Mouse (Mus musculus) midbrain, embryonic 16.5 days (tissue): ENCODE measurements around the gene 6030498E09Rik. TPM values are rescaled to one million over a fixed set of nuclear protein-coding genes. Genes with fewer than 3 reads are reported as not detected.

ENCODE experiments used
- ATAC-seq: fragments of 200-750 bp; cut with Nextera tagmentation; 2 replicates; pipeline ENCODE4 v1.8.0; 2017; ENCODE audit warnings: moderate TSS enrichment
- H3K27ac ChIP-seq: fragments of 300-500 bp; sonication (generic); 2 replicates; pipeline ENCODE4 v1.5.1; 2014; ENCODE audit warnings: mild to moderate bottlenecking, low read length, mixed read lengths
- H3K27me3 ChIP-seq: fragments of 300-500 bp; sonication (generic); 2 replicates; pipeline ENCODE4 v1.6.1; 2014; ENCODE audit warnings: low read depth, low read length, mixed read lengths; ENCODE audit not compliant: control insufficient read depth, insufficient read depth
- H3K36me3 ChIP-seq: fragments of 300-500 bp; sonication (generic); 2 replicates; pipeline ENCODE4 v1.6.1; 2014; ENCODE audit warnings: mild to moderate bottlenecking, low read length, moderate library complexity, mixed read lengths; ENCODE audit not compliant: control insufficient read depth, insufficient read depth
- H3K4me1 ChIP-seq: fragments of 300-500 bp; sonication (generic); 2 replicates; pipeline ENCODE4 v1.6.1; 2014; ENCODE audit warnings: mild to moderate bottlenecking, low read length, mixed read lengths; ENCODE audit not compliant: control insufficient read depth, insufficient read depth
- H3K4me2 ChIP-seq: fragments of 300-500 bp; sonication (generic); 2 replicates; pipeline ENCODE4 v1.6.1; 2014; ENCODE audit warnings: mild to moderate bottlenecking, low read length, mixed read lengths
- H3K4me3 ChIP-seq: fragments of 300-500 bp; sonication (generic); 2 replicates; pipeline ENCODE4 v1.5.1; 2014; ENCODE audit warnings: low read depth, mild to moderate bottlenecking, low read length, moderate library complexity, mixed read lengths
- H3K9ac ChIP-seq: fragments of 300-500 bp; sonication (generic); 2 replicates; pipeline ENCODE4 v1.6.1; 2014; ENCODE audit warnings: low read depth, low read length, mixed read lengths
- H3K9me3 ChIP-seq: fragments of 300-500 bp; sonication (generic); replicated peaks from 2 replicates; pipeline ENCODE4 v1.6.1; 2014; ENCODE audit warnings: mild to moderate bottlenecking, low read length, mixed read lengths; ENCODE audit not compliant: control insufficient read depth, poor library complexity, severe bottlenecking
- WGBS: fragments of 180-500 bp; shearing (Covaris S2); extraction: QIAGEN DNeasy Blood & Tissue Kit; methylation state at CpG from one replicate; pipeline ENCODE4 v1.1.7; 2014; 5-methylcytosine and 5-hydroxymethylcytosine counted together
- microRNA-seq: library from miRNA; unstranded; fragments of <30 nt; microRNA quantifications from one replicate; pipeline ENCODE4, GENCODE M21; 2017
- polyA plus RNA-seq: library from polyadenylated mRNA; unstranded; fragments of >200 nt; fragmentation: Nextera tagmentation; extraction: Ambion mirVana; gene quantifications from 2 replicates; pipeline ENCODE4 v1.2.1, GENCODE M21; 2015

6030498E09Rik gene
- polyA plus RNA-seq, 1 experiment from 2014 or later = not detected

DNA sequence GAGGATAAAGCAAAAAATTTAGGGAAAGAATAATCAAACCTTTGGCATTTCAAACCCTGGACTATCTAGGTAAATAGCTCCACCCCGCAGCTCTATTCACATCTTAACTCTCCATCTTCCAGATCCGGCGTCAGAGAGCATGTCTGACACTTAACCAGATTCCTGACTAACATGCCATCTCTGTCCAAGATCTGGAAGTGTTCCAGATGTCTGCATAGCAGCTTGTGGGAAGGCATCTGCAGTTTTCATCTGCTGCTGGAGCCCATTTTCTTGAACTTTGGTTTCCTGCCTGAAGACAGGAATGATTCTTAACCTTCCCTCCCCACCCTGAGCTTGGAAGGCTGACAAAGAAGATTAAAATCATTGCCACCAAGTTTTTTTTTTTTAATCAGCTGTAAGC, 44.4 kb downstream of the 6030498E09Rik start:
- H3K27me3 ChIP-seq = no peaks in the 10 kb centered on the region
- no peak overlapping the region for H3K27ac ChIP-seq
- H3K9ac ChIP-seq = no peak overlapping the region
- no peaks in the 10 kb centered on the region for H3K36me3 ChIP-seq
- no peaks in the 10 kb centered on the region for H3K9me3 ChIP-seq
- H3K4me3 ChIP-seq = no peak overlapping the region
- 83% methylated on average over 3 of the region's 3 CpGs for WGBS
- no peaks in the 10 kb centered on the region for H3K4me1 ChIP-seq
- no peak overlapping the region for H3K4me2 ChIP-seq
- no peak for ATAC-seq

DNA sequence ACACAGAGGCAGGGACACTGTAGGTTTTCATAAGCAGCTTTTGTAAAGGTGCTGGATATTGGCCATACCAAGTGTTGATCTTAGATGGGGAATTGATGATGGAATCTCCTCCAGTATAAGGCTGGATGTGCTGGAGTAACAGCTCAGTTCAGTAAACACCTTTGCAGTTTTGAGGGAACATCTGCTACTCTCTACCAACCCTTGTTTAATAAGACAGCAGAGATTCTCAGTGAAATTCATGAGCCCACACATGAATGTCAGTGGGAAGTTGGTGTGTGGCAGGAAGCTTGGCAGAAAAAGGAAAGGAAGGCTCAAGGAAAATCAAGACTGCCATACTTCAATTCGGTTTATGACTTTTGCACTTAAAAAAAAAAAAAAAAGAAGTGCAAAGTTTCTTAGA, 186.1 kb downstream of the 6030498E09Rik start:
- Histone ChIP-seq H3K4me2 (no peak overlapping the region), H3K4me3 (no peak overlapping the region), H3K4me1 (no peaks in the 10 kb centered on the region), H3K9me3 (no peaks in the 10 kb centered on the region), H3K9ac (no peak overlapping the region), H3K27ac (no peak overlapping the region), H3K27me3 (no peaks in the 10 kb centered on the region), H3K36me3 (no peaks in the 10 kb centered on the region)
- ATAC-seq = no peak
- 59% methylated on average over 1 of the region's 1 CpGs for WGBS

DNA sequence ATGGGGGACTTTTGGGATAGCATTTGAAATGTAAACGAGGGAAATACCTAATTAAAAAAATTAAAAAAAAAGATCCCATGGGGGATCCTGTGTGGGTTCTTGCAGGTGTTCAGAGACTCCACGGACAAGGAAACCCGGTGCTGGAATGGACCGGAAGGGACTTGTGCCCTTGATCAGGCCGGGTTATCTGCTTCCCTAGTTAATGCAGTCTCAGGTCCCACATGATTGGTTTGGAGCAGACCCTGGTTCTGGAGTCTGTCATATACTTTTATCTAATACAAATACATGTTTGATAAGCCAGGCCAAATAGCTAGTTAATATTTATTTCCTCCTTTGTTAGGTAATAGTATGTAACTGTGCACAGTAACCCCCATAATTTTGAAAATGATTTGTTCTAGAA, 223.8 kb downstream of the 6030498E09Rik start:
- Histone ChIP-seq H3K27ac (no peak overlapping the region), H3K36me3 (no peaks in the 10 kb centered on the region), H3K27me3 (no peaks in the 10 kb centered on the region), H3K4me2 (no peak overlapping the region), H3K4me1 (no peaks in the 10 kb centered on the region), H3K9me3 (no peaks in the 10 kb centered on the region), H3K4me3 (no peak overlapping the region), H3K9ac (no peak overlapping the region)
- ATAC-seq = no peak
- WGBS = 85% methylated on average over 5 of the region's 5 CpGs

Small RNA genes lying within 50 kb of the gene (microRNA-seq; reads per million reads assigned to microRNA genes)
- gene Gm25642 = not detected

Other genes with a start within 250 kb of the 6030498E09Rik start
- 17.2 and 17.4 TPM in 2 replicates for gene Cul4b, start 196.5 kb upstream of the 6030498E09Rik start, polyA plus RNA-seq
- 173 and 181 TPM in 2 replicates for gene Mcts1, start 172.1 kb upstream of the 6030498E09Rik start, polyA plus RNA-seq
- 28.3 and 31.3 TPM in 2 replicates for gene C1galt1c1, start 137.6 kb upstream of the 6030498E09Rik start, polyA plus RNA-seq